Mouse (Mus musculus) CH12.LX (cell line): ENCODE results near the gene Igfbp5. TPM values are rescaled to one million over a fixed set of nuclear protein-coding genes. Genes with fewer than 3 reads are reported as not detected.

Experiments used
- DNase-seq: peaks from one replicate; pipeline ENCODE4 v3.0.0-alpha.2; 2013; ENCODE audit errors: extremely low read depth
- H3K27ac ChIP-seq: 2 replicates; pipeline ENCODE4 v1.5.1; 2012; ENCODE audit warnings: low read depth, mild to moderate bottlenecking, control low read depth, moderate library complexity; ENCODE audit not compliant: insufficient read depth
- H3K27me3 ChIP-seq: replicated peaks from 2 replicates; pipeline ENCODE3; 2012; ENCODE audit warnings: inconsistent platforms
- H3K36me3 ChIP-seq, 2 experiments: replicated peaks in 1 of 2; 2 replicates each; pipeline versions ENCODE3 to v1.6.1; 2012; ENCODE audit warnings: inconsistent platforms in 1 of 2, low read length in 1 of 2, mild to moderate bottlenecking in 1 of 2, mixed read lengths in 1 of 2, moderate library complexity in 1 of 2; ENCODE audit not compliant: control insufficient read depth in 1 of 2, insufficient read depth in 1 of 2
- H3K4me1 ChIP-seq, 2 experiments: 2 replicates each; pipeline ENCODE4 v1.6.1; 2012; ENCODE audit warnings: inconsistent platforms in 1 of 2, moderate library complexity in 1 of 2; ENCODE audit not compliant: insufficient read depth in 2 of 2, control insufficient read depth in 1 of 2
- H3K4me2 ChIP-seq: 2 replicates; pipeline ENCODE4 v1.6.1; 2012; ENCODE audit warnings: low read depth, mild to moderate bottlenecking, control low read depth; ENCODE audit not compliant: poor library complexity, insufficient read depth, severe bottlenecking
- H3K4me3 ChIP-seq, 3 experiments: fragments of 150-350 bp in 1 of 3; sonication (generic) in 1 of 3; replicated peaks in 1 of 3; 2 replicates each; pipeline versions ENCODE3 to v1.5.1; 2011 to 2012; ENCODE audit warnings: low read depth in 2 of 3, low read length in 2 of 3, mild to moderate bottlenecking in 2 of 3, moderate library complexity in 2 of 3, control low read depth in 1 of 3, improper control_type of control experiment in 1 of 3, inconsistent platforms in 1 of 3, mixed read lengths in 1 of 3; ENCODE audit not compliant: poor library complexity in 1 of 3
- H3K79me2 ChIP-seq: replicated peaks from 2 replicates; pipeline ENCODE4 v1.6.1; 2012; ENCODE audit warnings: mild to moderate bottlenecking, moderate library complexity; ENCODE audit not compliant: control insufficient read depth, poor library complexity, insufficient read depth, severe bottlenecking; ENCODE audit errors: extremely low read depth
- H3K9ac ChIP-seq: 2 replicates; pipeline ENCODE4 v1.6.1; 2012; ENCODE audit warnings: low read depth, mild to moderate bottlenecking, control low read depth, moderate library complexity; ENCODE audit not compliant: insufficient read depth
- H3K9me3 ChIP-seq: replicated peaks from 2 replicates; pipeline ENCODE3; 2012; ENCODE audit warnings: low read length, inconsistent platforms, mixed read lengths
- BHLHE40 ChIP-seq: IDR thresholded peaks from 2 replicates; pipeline ENCODE4 v1.6.1; 2011; ENCODE audit warnings: mild to moderate bottlenecking, low read depth, low read length, improper control_type of control experiment
- CHD1 ChIP-seq: IDR thresholded peaks from 2 replicates; pipeline ENCODE4 v1.6.1; 2012; ENCODE audit warnings: low read depth, low read length, improper control_type of control experiment, inconsistent platforms
- CTCF ChIP-seq, 2 experiments: IDR thresholded peaks in 1 of 2; conservative IDR thresholded peaks in 1 of 2; 2 replicates each; pipeline ENCODE4 v1.5.1; 2011 to 2012; ENCODE audit warnings: low read depth in 2 of 2, low read length in 2 of 2, improper control_type of control experiment in 1 of 2, inconsistent platforms in 1 of 2, mild to moderate bottlenecking in 1 of 2, moderate library complexity in 1 of 2
- EP300 ChIP-seq: IDR thresholded peaks from 2 replicates; pipeline ENCODE4 v1.6.1; 2011; ENCODE audit warnings: low read length, improper control_type of control experiment
- HCFC1 ChIP-seq: IDR thresholded peaks from 2 replicates; pipeline ENCODE4 v1.6.1; 2012; ENCODE audit warnings: low read depth, mild to moderate bottlenecking, inconsistent platforms, low read length, improper control_type of control experiment
- IRF4 ChIP-seq: IDR thresholded peaks from 2 replicates; pipeline ENCODE4 v1.6.1; 2014; ENCODE audit warnings: low read depth, mild to moderate bottlenecking, inconsistent platforms, low read length, improper control_type of control experiment
- MAFK ChIP-seq: IDR thresholded peaks from 2 replicates; pipeline ENCODE4 v1.6.1; 2011; ENCODE audit warnings: low read length, improper control_type of control experiment; ENCODE audit not compliant: insufficient replicate concordance
- MAX ChIP-seq: IDR thresholded peaks from 2 replicates; pipeline ENCODE4 v1.6.1; 2011; ENCODE audit warnings: low read length, improper control_type of control experiment
- MAZ ChIP-seq: IDR thresholded peaks from 2 replicates; pipeline ENCODE4 v1.6.1; 2012; ENCODE audit warnings: low read depth, mild to moderate bottlenecking, inconsistent platforms, low read length, improper control_type of control experiment, moderate library complexity
- MEF2A ChIP-seq: IDR thresholded peaks from 2 replicates; pipeline ENCODE4 v1.6.1; 2014; ENCODE audit warnings: low read depth, mild to moderate bottlenecking, inconsistent platforms, low read length, improper control_type of control experiment, borderline replicate concordance
- MXI1 ChIP-seq: IDR thresholded peaks from 2 replicates; pipeline ENCODE4 v1.6.1; 2011; ENCODE audit warnings: mild to moderate bottlenecking, low read depth, low read length, improper control_type of control experiment
- MYC ChIP-seq: IDR thresholded peaks from 2 replicates; pipeline ENCODE4 v1.6.1; 2011; ENCODE audit warnings: low read depth, mild to moderate bottlenecking, improper control_type of control experiment, low read length
- NRF1 ChIP-seq: IDR thresholded peaks from 2 replicates; pipeline ENCODE4 v1.6.1; 2014; ENCODE audit warnings: low read depth, mild to moderate bottlenecking, inconsistent platforms, low read length, improper control_type of control experiment, moderate library complexity
- POLR2A ChIP-seq: IDR thresholded peaks from 2 replicates; pipeline ENCODE4 v1.6.1; 2011; ENCODE audit warnings: low read depth, mild to moderate bottlenecking, improper control_type of control experiment, low read length
- POLR2AphosphoS2 ChIP-seq: IDR thresholded peaks from 2 replicates; pipeline ENCODE4 v1.6.1; 2011; ENCODE audit warnings: low read depth, low read length, improper control_type of control experiment
- RCOR1 ChIP-seq: conservative IDR thresholded peaks from 2 replicates; pipeline ENCODE4 v1.6.1; 2012; ENCODE audit warnings: low read depth, mild to moderate bottlenecking, inconsistent platforms, low read length, improper control_type of control experiment
- SIN3A ChIP-seq: IDR thresholded peaks from 2 replicates; pipeline ENCODE4 v1.6.1; 2012; ENCODE audit warnings: low read length, improper control_type of control experiment, inconsistent platforms
- TBP ChIP-seq: conservative IDR thresholded peaks from 2 replicates; pipeline ENCODE4 v1.6.1; 2011; ENCODE audit warnings: low read depth, low read length, improper control_type of control experiment
- TCF12 ChIP-seq: IDR thresholded peaks from 2 replicates; pipeline ENCODE4 v1.6.1; 2014; ENCODE audit warnings: low read depth, mild to moderate bottlenecking, inconsistent platforms, low read length, improper control_type of control experiment
- USF1 ChIP-seq: IDR thresholded peaks from 2 replicates; pipeline ENCODE4 v1.6.1; 2014; ENCODE audit warnings: low read depth, mild to moderate bottlenecking, inconsistent platforms, low read length, improper control_type of control experiment
- USF2 ChIP-seq: conservative IDR thresholded peaks from 2 replicates; pipeline ENCODE4 v1.6.1; 2011; ENCODE audit warnings: low read depth, low read length, improper control_type of control experiment
- ZC3H11A ChIP-seq: IDR thresholded peaks from 2 replicates; pipeline ENCODE4 v1.6.1; 2012; ENCODE audit warnings: low read depth, mild to moderate bottlenecking, inconsistent platforms, low read length, improper control_type of control experiment
- ZKSCAN1 ChIP-seq: IDR thresholded peaks from 2 replicates; pipeline ENCODE4 v1.6.1; 2012; ENCODE audit warnings: low read depth, inconsistent platforms, low read length, improper control_type of control experiment, borderline replicate concordance
- ZMIZ1 ChIP-seq: IDR thresholded peaks from 2 replicates; pipeline ENCODE4 v1.6.1; 2012; ENCODE audit warnings: low read depth, mild to moderate bottlenecking, inconsistent platforms, low read length, improper control_type of control experiment
- dilution Hi-C: fragments of 300-500 bp; cut with MboI; formaldehyde crosslinking; loops from 2 replicates; pipeline ENCODE4 v1.14.3; 2020; ENCODE audit warnings: low sequenced_read_pairs; ENCODE audit not compliant: extremely low pct_unique_long_range_greater_than_20kb, extremely low pct_ligation_motif_present
- in situ Hi-C: fragments of 300-500 bp; cut with MboI; formaldehyde crosslinking; loops from 3 replicates; pipeline ENCODE4 v1.14.3; 2019; ENCODE audit warnings: low sequenced_read_pairs, low pct_ligation_motif_present, low pct_unique_long_range_greater_than_20kb, mixed read lengths
- polyA plus RNA-seq: library from polyadenylated mRNA; unstranded; fragments of >175 nt; gene quantifications from 2 replicates; pipeline ENCODE4 v1.2.1, GENCODE M21; 2012; ENCODE audit warnings: low read depth; ENCODE audit not compliant: insufficient read length
- total RNA-seq, 2 experiments: library from RNA; depleted of rRNA; stranded (reverse); fragments of 300-350 nt in 1 of 2; fragments of >200 nt in 1 of 2; gene quantifications; 2 replicates each; pipeline ENCODE4 v1.2.3; 2012 to 2014

Igfbp5 gene
- total and polyA plus RNA-seq, 3 experiments, result 0.08 to 0.09 TPM; not detected in 1

DNA sequence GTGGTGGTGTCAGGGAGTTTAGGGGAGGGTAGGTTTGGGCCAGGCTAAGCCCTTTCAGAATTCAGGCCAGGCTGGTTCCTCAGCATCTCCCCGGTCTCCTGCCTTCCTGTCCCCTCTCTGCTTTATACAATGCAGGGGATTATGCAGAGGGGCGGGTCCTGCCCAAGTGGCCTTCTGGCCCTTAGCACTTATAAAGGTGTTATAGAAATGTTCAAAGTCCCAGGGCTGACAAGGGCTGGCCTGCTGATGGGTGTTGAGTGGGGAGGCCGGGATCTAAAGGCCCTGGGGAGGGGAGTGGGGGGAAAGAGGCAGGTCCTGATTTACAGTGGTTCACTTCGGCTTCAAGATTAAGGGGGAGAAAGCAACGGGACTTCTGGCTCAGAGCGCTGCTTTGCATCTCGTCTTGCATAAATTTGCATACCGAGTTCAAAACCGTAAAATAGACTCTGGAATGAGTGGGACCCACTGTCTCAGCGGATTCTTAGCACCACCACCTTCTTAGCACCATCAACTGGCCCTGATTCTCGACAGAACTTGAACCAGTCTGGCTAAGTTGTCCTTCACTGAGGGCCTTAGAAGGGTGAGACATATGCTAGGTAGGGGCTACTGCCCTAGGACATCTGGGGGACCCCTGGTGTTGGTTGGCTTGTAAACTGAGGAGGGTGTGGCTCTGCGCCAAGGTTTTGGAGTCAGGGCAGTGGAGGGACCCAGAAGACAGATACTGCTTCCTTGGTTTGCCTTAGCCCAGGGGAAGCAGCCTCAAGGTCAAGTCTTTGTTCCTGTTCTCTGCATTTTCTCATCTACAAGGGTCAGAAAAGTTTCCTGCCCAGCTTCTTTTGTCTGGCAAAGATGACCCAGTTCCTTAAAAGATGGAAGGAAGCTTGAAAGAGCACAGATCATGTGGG is 47.0 kb downstream of the Igfbp5 start:
- dilution Hi-C loops, result no loop called here
- Histone ChIP-seq H3K27ac (peak overlapping the region; percentile 97), H3K4me1 (peaks cover 13 to 59% of the 10 kb centered on the region in 2 experiments), H3K36me3 (peaks cover 11 to 16% of the 10 kb centered on the region in 2 experiments), H3K27me3 (peaks cover 3% of the 10 kb centered on the region), H3K4me3 (peak overlapping the region; percentile 75 to 98 (median 77)), H3K79me2 (peaks cover 33% of the 10 kb centered on the region), H3K4me2 (peak overlapping the region; percentile 92), H3K9ac (peak overlapping the region; percentile 92), H3K9me3 (peaks cover 5% of the 10 kb centered on the region)
- in situ Hi-C loops, result loop anchor here (25.0 kb wide), 1 partner anchor 390 kb away; no protein-coding TSS in a partner anchor
- peak; percentile 84 for DNase-seq
- TF ChIP-seq POLR2A, result peak; percentile 72
- peak; percentile 91 for TF ChIP-seq TBP
- TF ChIP-seq POLR2AphosphoS2, result no peak
- no peak for TF ChIP-seq NRF1
- TF ChIP-seq CTCF (conservative IDR thresholded peaks at IDR 0.05 in 1 of 2, IDR thresholded peaks at IDR 0.05 in 1 of 2; ENCODE audit: low read depth in 2 of 2, low read length in 2 of 2), result no peak
- no peak; the same call in 1 of the 2 replicates for TF ChIP-seq MXI1
- no peak for TF ChIP-seq HCFC1
- no peak for TF ChIP-seq CHD1
- TF ChIP-seq ZMIZ1, result peak; percentile 28; the same call in 1 of the 2 replicates
- TF ChIP-seq RCOR1, result no peak
- no peak for TF ChIP-seq MAX
- peak; percentile 38 for TF ChIP-seq BHLHE40
- no peak for TF ChIP-seq MAFK
- 0 out of 2 replicates have a peak, but pooled peaks have one; percentile 47 for TF ChIP-seq TCF12
- 0 out of 2 replicates have a peak, but pooled peaks have one; percentile 59 for TF ChIP-seq MEF2A
- peak; percentile 48; the same call in 1 of the 2 replicates for TF ChIP-seq EP300
- TF ChIP-seq IRF4, result peak; percentile 42; the same call in 1 of the 2 replicates
- no peak for TF ChIP-seq MAZ
- TF ChIP-seq ZKSCAN1, result no peak
- no peak for TF ChIP-seq ZC3H11A
- no peak for TF ChIP-seq MYC
- TF ChIP-seq USF1, result no peak
- no peak for TF ChIP-seq USF2
- TF ChIP-seq SIN3A, result peak; percentile 38; the same call in 1 of the 2 replicates
